Mouse (Mus musculus) naive thymus-derived CD4-positive, alpha-beta T cell, adult 5 months (primary cell): Measurements from ENCODE around the gene Synm. TPM values are rescaled to one million over a fixed set of nuclear protein-coding genes. Genes with fewer than 3 reads are reported as not detected.

Experiments
- polyA plus RNA-seq: library from polyadenylated mRNA; unstranded; fragments of 100-300 nt; shearing (Covaris generic); gene quantifications from one replicate; pipeline ENCODE4 v1.2.1, GENCODE M21; 2017

The Synm gene
- polyA plus RNA-seq: not detected

DNA sequence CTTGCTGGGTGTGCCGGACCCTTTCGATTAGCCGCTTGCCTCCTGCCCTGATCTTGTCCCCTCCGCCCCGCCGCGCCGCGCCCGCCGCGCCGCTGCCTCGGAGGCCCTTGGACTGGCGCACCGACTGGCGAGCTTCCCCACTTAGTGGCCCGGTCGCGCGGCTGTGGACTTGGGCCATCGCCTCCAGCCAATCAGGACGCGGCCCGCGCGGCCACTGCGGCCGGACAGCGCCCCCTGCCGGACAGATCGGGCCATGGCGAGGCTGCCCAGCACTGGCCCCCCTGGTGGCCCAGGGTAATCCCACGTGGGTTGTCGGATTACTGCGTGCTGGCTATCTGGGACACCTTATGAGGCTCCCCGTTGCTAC is at the start of gene Synm:
Gene Synm (minus strand): TSS at position 114 of the 367 bp plus-strand sequence.

Other genes starting within 250 kb of the Synm start
- gene Lrrc28, start 114.5 kb downstream of the Synm start, polyA plus RNA-seq: 22.6 TPM
- 1.5 TPM for gene Ttc23, start 112.3 kb downstream of the Synm start, polyA plus RNA-seq
- 4.5 TPM for gene Igf1r, start 193.1 kb upstream of the Synm start, polyA plus RNA-seq